In genomic region chr1:170052469-170053065, GRCm38 (mm10) we compare ENCODE assay signal across 14 mouse cellular contexts. TPM values are rescaled to one million over a fixed set of nuclear protein-coding genes. Genes with fewer than 3 reads are reported as not detected.
"Had no signal": no experiment of that assay in that cellular context is flagged by ENCODE, and none has a peak within 500 bp of the region (broad histone marks: within the 10 kb centered on the region; RNA-seq: fewer than 3 reads in every experiment).

No protein-coding gene starts in this region.

- H3K27me3 ChIP-seq: midbrain, embryonic 15.5 days; neural tube, embryonic 12.5 days had no signal

- H3K27ac ChIP-seq: liver, embryonic 14.5 days; midbrain, embryonic 10.5 days; midbrain, embryonic 15.5 days; neural tube, embryonic 12.5 days had no signal

- DNase-seq: kidney, adult 8-10 months; kidney, postnatal 25 days; left cerebral cortex, postnatal 4 days; lung, adult 18-20 months; lung, postnatal 10 days; lung, postnatal 4 days; right cerebral cortex, postnatal 4 days; thymus, postnatal 36 days had no signal

- H3K9me3 ChIP-seq: midbrain, embryonic 10.5 days; midbrain, embryonic 15.5 days; neural tube, embryonic 12.5 days had no signal

- H3K4me2 ChIP-seq: midbrain, embryonic 15.5 days; neural tube, embryonic 12.5 days had no signal

- H3K36me3 ChIP-seq: midbrain, embryonic 10.5 days; midbrain, embryonic 15.5 days; neural tube, embryonic 12.5 days had no signal

- H3K9ac ChIP-seq: liver, embryonic 14.5 days; midbrain, embryonic 15.5 days; neural tube, embryonic 12.5 days had no signal

- H3K4me3 ChIP-seq: midbrain, embryonic 10.5 days; midbrain, embryonic 15.5 days; neural tube, embryonic 12.5 days had no signal

RNA-seq across cellular contexts. Expression of gene Ddr2, which starts 58.0 kb away (rescaled TPM):
- total RNA-seq: monocyte, adult 5-6 weeks; neutrophil, adult 5-6 weeks had no signal
